In the genomic region with DNA sequence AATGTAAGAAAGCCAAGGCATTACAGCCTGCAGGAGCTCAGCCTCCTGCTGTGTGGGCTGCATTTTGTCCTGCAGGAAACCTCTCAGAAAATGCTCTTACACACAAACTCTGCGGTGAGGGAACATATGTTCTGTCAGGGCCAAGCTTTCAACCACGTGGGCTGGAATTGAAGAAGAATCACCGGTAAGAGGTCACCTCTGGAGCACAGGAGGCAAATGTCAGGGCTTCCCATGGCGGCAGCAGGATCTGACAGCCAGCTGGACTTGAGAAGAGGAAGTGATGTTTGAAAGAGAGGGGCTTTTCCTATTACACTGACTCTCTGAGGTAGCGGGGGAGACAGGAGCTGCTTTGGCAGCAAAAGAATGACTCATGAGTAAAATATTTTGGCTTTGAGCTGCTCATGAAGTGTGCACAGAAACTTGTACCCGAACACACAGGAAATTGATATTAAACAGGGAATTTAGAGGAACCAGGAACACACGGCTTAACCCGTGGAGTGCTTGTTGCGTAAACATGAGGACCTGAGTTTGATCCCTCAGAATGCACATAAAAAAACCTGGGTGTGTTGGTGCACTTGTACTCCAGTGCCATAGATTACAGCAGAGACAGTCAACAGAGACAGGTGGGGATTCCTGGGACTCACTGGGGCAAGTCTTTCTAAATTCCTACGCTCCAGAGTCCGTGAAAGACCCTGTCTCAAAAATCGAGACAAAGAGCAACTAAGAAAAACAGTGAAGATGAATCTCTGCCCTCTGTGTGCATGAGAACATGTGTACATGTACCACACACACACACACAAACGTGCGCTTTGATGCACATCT, we compare ENCODE assay signal across 8 mouse cellular contexts.
DNase-seq lines count a peak whose midpoint lies in the region; ATAC-seq lines count a peak whose summit lies in the region.

No protein-coding gene starts in this region.

- H3K36me3 ChIP-seq in heart, embryonic 11.5 days (ENCODE audit: control insufficient read depth, insufficient read depth, low read length), result no peaks in the 10 kb centered on the region
- no peaks in the 10 kb centered on the region for H3K36me3 ChIP-seq in limb, embryonic 15.5 days
- H3K36me3 ChIP-seq in forebrain, embryonic 16.5 days (ENCODE audit: control insufficient read depth, insufficient read depth), result no peaks in the 10 kb centered on the region
- H3K36me3 ChIP-seq in forebrain, embryonic 12.5 days (replicated peaks), result no peaks in the 10 kb centered on the region

- no peaks in the 10 kb centered on the region for H3K27me3 ChIP-seq in heart, embryonic 11.5 days (ENCODE audit: control insufficient read depth, insufficient read depth, low read length)
- H3K27me3 ChIP-seq in limb, embryonic 15.5 days, result no peaks in the 10 kb centered on the region
- no peaks in the 10 kb centered on the region for H3K27me3 ChIP-seq in forebrain, embryonic 16.5 days (replicated peaks; ENCODE audit: control insufficient read depth, insufficient read depth, low read length)
- no peaks in the 10 kb centered on the region for H3K27me3 ChIP-seq in forebrain, embryonic 12.5 days

- no peaks in the 10 kb centered on the region for H3K9me3 ChIP-seq in heart, embryonic 11.5 days (replicated peaks; ENCODE audit: control insufficient read depth, low read length)
- H3K9me3 ChIP-seq in limb, embryonic 15.5 days, result no peaks in the 10 kb centered on the region
- H3K9me3 ChIP-seq in forebrain, embryonic 16.5 days (ENCODE audit: control insufficient read depth, low read length), result no peaks in the 10 kb centered on the region
- no peaks in the 10 kb centered on the region for H3K9me3 ChIP-seq in forebrain, embryonic 12.5 days

- WGBS in heart, embryonic 11.5 days (ENCODE audit: insufficient replicate concordance), result 50% methylated on average over 14 of the region's 14 CpGs
- WGBS in limb, embryonic 15.5 days, result 37% methylated on average over 14 of the region's 14 CpGs
- 71% methylated on average over 14 of the region's 14 CpGs for WGBS in forebrain, embryonic 16.5 days
- 65% methylated on average over 14 of the region's 14 CpGs for WGBS in forebrain, embryonic 12.5 days

- H3K4me3 ChIP-seq in heart, embryonic 11.5 days (ENCODE audit: low read depth, low read length), result no peak overlapping the region
- no peak overlapping the region for H3K4me3 ChIP-seq in limb, embryonic 15.5 days
- H3K4me3 ChIP-seq in forebrain, embryonic 16.5 days (replicated peaks; ENCODE audit: low read length), result no peak overlapping the region
- H3K4me3 ChIP-seq in forebrain, embryonic 12.5 days (replicated peaks), result no peak overlapping the region

- DNase-seq in frontal cortex, postnatal 10 days (ENCODE audit: low spot score in 2 of 2), result no peak
- peak; percentile 13 for DNase-seq in adrenal gland, postnatal 10 days
- no peak for DNase-seq in thymus, postnatal 4 days

- peak overlapping the region; percentile 29 for H3K4me2 ChIP-seq in heart, embryonic 11.5 days
- H3K4me2 ChIP-seq in limb, embryonic 15.5 days, result peak overlapping the region; percentile 31; the same call in 1 of the 2 replicates
- H3K4me2 ChIP-seq in forebrain, embryonic 16.5 days (ENCODE audit: low read length), result no peak overlapping the region
- no peak overlapping the region for H3K4me2 ChIP-seq in forebrain, embryonic 12.5 days

- no peak overlapping the region; the same call in 1 of the 2 replicates for H3K9ac ChIP-seq in heart, embryonic 11.5 days (ENCODE audit: low read depth, low read length)
- no peak overlapping the region for H3K9ac ChIP-seq in limb, embryonic 15.5 days
- H3K9ac ChIP-seq in forebrain, embryonic 16.5 days (replicated peaks; ENCODE audit: low read depth, low read length), result no peak overlapping the region
- no peak overlapping the region for H3K9ac ChIP-seq in forebrain, embryonic 12.5 days

- peak; percentile 96 for ATAC-seq in frontal cortex, adult (ENCODE audit: low TSS enrichment)
- no peak for ATAC-seq in heart, embryonic 11.5 days (replicated peaks; ENCODE audit: insufficient number of reproducible peaks, low FRiP score, low TSS enrichment)
- ATAC-seq in limb, embryonic 15.5 days (ENCODE audit: insufficient number of reproducible peaks, low FRiP score, low TSS enrichment, low read depth), result no peak; the same call in 1 of the 2 replicates
- ATAC-seq in forebrain, embryonic 16.5 days, result no peak
- ATAC-seq in forebrain, embryonic 12.5 days (ENCODE audit: low FRiP score), result no peak

- H3K27ac ChIP-seq in heart, embryonic 11.5 days (ENCODE audit: low read depth, low read length), result peak overlapping the region; percentile 75
- H3K27ac ChIP-seq in limb, embryonic 15.5 days, result peak overlapping the region; percentile 77
- no peak overlapping the region for H3K27ac ChIP-seq in forebrain, embryonic 16.5 days (ENCODE audit: low read length)
- no peak overlapping the region for H3K27ac ChIP-seq in forebrain, embryonic 12.5 days

- peaks cover 17% of the 10 kb centered on the region for H3K4me1 ChIP-seq in heart, embryonic 11.5 days (ENCODE audit: control insufficient read depth, insufficient read depth, low read length)
- peaks cover 17% of the 10 kb centered on the region for H3K4me1 ChIP-seq in limb, embryonic 15.5 days
- peaks cover 4% of the 10 kb centered on the region; the same call in 1 of the 2 replicates for H3K4me1 ChIP-seq in forebrain, embryonic 16.5 days (replicated peaks; ENCODE audit: control insufficient read depth, insufficient read depth, low read length)
- no peaks in the 10 kb centered on the region for H3K4me1 ChIP-seq in forebrain, embryonic 12.5 days

Comparison
In these comparisons a context has a peak if more than half of its experiments do, and no peak if none do; other contexts are left out.
1. H3K27ac ChIP-seq: peak in heart, embryonic 11.5 days (single experiment) and limb, embryonic 15.5 days (single experiment); none in forebrain, embryonic 16.5 days (single experiment) and forebrain, embryonic 12.5 days (single experiment).
2. H3K4me2 ChIP-seq: peak in heart, embryonic 11.5 days (single experiment) and limb, embryonic 15.5 days (single experiment); none in forebrain, embryonic 16.5 days (single experiment) and forebrain, embryonic 12.5 days (single experiment).